Mouse (Mus musculus): ENCODE data around the gene Lins1.

Lins1 gene

GRCm38 (mm10) chr7:66689620-66690360 lies at the start of gene Lins1:
Lins1 (plus strand) TSS chr7:66689889.
- DNase-seq (ENCODE audit: low read depth) = peak; percentile 96

GRCm38 (mm10) chr7:66645736-66646135 lies 44.0 kb upstream of the Lins1 start:
- no peak for DNase-seq (ENCODE audit: low read depth)

GRCm38 (mm10) chr7:66649181-66649580 lies 40.5 kb upstream of the Lins1 start:
- DNase-seq (ENCODE audit: low read depth) = no peak

DNA sequence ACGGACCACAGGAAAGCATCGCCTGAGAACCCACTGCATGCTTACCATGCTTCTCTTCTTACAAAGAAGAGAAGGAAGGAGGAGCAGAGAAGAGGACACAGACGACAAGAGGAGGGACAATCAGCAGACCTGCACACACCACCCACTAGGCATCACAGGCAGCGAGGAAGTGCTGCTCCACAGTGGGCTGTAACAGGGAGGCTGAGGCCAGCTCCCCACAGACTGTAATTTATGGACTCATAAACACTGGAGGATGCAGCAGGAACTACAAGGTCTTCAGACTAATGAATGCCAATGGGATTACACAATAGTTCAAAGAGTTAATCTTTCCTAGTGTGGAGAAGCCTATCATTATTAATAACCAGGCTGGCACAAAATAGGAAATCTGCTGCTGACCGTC lies 38.8 kb upstream of the Lins1 start:
- DNase-seq (ENCODE audit: low read depth) = no peak

DNA sequence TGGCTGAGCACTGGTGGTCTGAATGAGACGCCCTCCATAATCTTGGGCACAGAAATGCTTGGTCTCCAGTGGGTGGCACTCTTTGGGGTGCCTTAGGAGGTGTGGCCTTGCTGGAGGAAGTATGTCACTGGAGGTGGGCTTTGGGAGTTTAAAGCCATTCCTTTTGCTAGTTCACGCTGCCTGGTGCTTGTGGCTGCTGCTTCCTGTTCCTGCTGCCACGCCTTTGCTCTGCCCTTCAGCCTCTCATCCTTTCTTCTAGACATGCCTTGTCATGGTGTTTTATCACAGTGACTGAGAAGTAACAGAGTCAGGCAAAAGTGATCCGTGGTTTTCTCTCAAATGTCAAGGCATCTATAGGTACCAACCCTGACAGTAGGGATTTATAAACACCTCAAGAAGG lies 37.5 kb upstream of the Lins1 start:
- DNase-seq (ENCODE audit: low read depth) = no peak

GRCm38 (mm10) chr7:66653596-66653995 lies 36.1 kb upstream of the Lins1 start:
- DNase-seq (ENCODE audit: low read depth) = no peak

- no peak for DNase-seq (ENCODE audit: low read depth)
Measured at GRCm38 (mm10) chr7:66655471-66655870, 34.2 kb upstream of the Lins1 start.

DNA sequence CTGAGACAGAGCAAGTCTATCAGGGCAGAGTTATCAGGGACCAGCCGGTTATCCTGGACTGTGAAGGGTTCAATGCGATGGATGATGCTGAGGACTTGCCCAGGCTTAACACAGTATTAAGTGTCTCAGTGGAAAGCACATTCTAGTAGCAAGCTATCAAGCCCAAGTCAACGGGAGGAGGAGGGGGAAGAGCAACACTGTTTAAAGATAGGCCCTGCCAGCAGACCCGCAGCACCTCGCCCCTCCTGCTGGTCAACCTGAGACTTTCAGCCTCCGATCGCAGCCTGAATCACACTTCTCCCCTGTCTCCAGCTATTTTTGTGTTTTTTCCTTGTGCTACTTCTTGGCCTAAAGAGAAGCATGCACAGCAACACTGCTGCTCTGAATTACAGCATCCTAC lies 29.4 kb upstream of the Lins1 start:
- no peak for DNase-seq (ENCODE audit: low read depth)

- DNase-seq (ENCODE audit: low read depth) = no peak
Measured at GRCm38 (mm10) chr7:66660972-66661371, 28.7 kb upstream of the Lins1 start.

DNA sequence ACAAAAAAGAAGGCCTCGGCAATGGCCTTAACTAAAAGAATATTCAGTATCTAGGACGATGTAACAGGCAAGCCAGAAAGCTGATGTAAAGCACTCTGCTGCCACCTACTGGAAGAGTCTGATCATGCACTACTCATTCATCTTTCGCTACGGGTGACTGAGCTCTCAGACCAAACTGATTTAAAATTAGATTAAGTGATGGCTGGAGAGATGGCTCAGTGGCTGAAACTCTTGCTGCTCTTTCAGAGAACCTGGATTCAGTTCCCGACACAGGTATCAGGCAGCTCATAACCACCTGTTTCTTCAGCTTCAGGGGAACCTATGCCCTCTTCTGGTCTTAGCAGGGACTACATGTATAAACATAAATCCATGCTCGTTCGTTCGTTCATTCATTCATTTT lies 28.1 kb upstream of the Lins1 start:
- peak; percentile 66 for DNase-seq (ENCODE audit: low read depth)

GRCm38 (mm10) chr7:66663548-66663947 lies 26.1 kb upstream of the Lins1 start:
- DNase-seq (ENCODE audit: low read depth) = no peak

DNA sequence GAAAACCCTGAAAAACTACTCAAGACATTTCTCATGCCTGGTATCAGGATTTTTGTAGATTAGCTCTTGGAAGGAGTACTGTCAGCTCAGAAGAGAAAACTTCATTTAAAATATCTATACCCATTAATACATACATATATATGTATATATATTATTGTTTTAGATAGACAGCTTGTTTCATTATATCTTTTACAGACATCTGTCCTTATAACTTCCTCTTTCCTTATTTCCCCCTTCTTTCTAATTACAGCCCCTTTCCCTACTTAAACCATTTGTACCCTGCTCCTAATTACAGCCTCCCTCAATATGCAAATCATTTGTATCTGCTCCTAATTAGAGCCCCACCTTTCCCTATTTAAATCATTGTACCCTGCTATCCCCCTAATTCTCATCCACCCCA lies 22.6 kb upstream of the Lins1 start:
- no peak for DNase-seq (ENCODE audit: low read depth)

- DNase-seq (ENCODE audit: low read depth) = no peak
Measured at GRCm38 (mm10) chr7:66675800-66676199, 13.9 kb upstream of the Lins1 start.

DNA sequence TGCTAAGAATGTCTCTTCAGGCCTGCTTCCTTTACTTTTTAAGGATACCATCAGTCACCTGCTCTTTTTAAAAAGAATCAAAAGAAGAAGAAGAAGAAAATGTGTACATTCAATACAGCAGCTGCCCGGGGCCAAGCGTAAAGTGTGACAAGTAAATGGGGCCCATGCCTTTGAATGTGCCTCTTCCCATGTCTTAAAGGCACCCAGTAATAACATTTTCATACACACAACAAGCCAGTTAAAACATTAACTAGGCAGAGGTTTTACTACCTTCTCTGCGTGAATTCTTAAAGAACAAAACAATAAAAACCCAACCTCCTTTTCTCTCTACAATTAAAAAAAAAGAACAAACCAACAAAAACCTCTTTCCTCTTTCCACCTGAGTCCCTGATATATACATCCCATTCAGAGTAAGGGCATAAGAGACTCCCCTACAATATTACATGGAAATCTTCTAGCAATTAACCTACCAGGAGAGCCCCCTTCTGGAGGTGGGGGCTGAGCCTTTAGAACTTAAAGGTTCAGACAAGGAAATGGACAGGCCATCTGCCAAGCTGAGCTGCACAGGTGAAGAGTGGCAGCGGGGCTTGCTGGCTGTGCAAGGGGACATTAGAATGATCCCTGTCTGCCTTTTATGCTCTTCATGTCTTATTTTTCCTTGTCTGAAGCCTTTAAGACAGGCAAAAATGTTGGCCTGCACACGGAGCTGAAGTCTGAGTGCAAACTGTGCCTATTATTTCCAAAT lies 7.4 kb upstream of the Lins1 start:
- no peak for DNase-seq (ENCODE audit: low read depth)

DNA sequence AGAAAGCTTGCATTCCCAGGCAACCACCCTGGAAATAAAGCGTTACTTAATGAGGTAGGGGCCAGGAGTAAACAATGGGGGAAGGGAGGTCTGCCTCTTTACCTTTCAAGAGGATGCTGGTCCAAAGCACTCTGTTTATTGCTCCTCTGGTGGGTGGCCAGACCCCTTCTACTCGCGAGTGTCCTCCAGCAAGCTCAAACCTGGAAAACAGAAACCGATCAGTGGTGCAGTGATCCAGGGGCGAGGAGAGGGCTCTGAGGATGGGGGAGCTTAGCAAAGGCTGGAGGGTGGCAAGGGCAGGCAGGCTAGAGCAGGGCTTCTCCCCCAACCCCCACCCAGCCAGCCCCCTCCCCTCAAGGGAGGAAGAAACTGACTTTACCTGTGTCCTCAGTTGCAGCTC lies 968 bp upstream of the Lins1 start:
- DNase-seq (ENCODE audit: low read depth) = no peak

- DNase-seq (ENCODE audit: low read depth) = no peak
Measured at GRCm38 (mm10) chr7:66689294-66689619, 432 bp upstream of the Lins1 start, which contains the start of gene Asb7. Asb7 (minus strand) TSS chr7:66689596.

GRCm38 (mm10) chr7:66694467-66694866 lies 4.8 kb downstream of the Lins1 start:
- DNase-seq (ENCODE audit: low read depth) = no peak

- DNase-seq (ENCODE audit: low read depth) = no peak
Measured at GRCm38 (mm10) chr7:66702721-66703120, 13.0 kb downstream of the Lins1 start.

GRCm38 (mm10) chr7:66704631-66705030 lies 14.9 kb downstream of the Lins1 start:
- DNase-seq (ENCODE audit: low read depth) = no peak

GRCm38 (mm10) chr7:66711166-66711565 lies 21.5 kb downstream of the Lins1 start:
- DNase-seq (ENCODE audit: low read depth) = no peak

DNA sequence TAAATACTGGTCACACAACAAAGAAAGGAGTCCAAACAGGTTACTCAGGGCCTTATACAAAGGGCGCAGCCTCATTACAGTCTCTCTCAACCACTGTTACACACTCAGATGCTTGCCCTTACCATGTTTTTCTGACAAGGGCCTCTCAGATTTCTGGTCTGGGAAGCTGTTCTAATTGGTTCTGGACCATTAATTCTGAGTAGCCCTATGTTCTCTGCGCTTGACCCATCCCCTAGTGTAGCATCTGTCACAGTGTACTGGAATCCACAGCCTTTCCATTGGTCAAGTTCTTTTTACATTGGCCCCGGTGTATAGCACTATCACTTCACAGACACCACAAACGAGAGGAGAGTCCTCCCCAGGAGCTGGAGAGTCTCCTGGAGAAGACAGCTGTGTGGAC lies 34.8 kb downstream of the Lins1 start:
- DNase-seq (ENCODE audit: low read depth) = no peak

DNA sequence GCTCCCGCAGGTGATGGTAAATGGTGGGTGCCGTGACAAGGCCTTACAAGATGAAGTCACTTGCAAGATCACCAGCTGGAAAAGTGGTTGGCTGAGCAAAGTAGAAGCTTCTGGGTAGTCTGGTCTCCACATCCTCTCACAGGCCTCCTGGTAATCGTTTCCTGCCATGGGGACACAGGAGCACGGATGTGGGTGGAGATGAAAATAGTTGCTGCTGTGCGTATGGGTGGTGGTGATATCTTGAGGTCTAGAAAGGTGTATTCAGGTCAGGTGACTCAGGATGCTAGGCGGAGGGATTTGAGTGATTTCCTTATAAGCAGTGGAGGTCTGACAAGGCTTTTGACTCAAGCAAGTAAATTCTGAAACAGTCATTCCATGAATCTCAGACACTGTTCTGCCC lies 35.3 kb downstream of the Lins1 start:
- DNase-seq (ENCODE audit: low read depth) = no peak

GRCm38 (mm10) chr7:66728072-66728471 lies 38.4 kb downstream of the Lins1 start:
- DNase-seq (ENCODE audit: low read depth) = no peak

DNA sequence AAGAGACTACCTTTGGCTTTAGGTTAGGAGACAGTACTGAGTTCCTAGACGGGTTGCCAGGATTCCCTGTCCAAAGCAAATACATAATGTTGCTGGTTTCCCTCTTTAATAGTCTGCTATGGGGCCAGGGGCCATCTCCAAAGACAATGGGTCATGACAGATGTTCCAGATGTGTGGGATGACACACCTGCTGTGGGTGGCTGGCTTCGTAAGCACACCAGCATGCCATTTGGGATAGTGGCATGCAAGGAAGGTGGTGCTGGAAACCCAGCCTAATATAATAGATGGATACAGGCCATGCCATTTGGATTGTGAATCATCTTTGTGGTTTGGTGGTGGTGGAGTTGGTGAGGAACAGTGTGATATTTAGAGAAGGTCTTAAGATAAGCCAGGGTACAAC lies 39.5 kb downstream of the Lins1 start:
- no peak for DNase-seq (ENCODE audit: low read depth)
